Mouse (Mus musculus): ENCODE results near the gene Nup54.

The Nup54 gene

GRCm38 (mm10) chr5:92376795-92377405, 58.1 kb downstream of the Nup54 start:
- no peak for DNase-seq (ENCODE audit: low read depth, low spot score)

- DNase-seq (ENCODE audit: low read depth, low spot score), result no peak
These were observed 59.7 kb downstream of the Nup54 start for GRCm38 (mm10) chr5:92375368-92375767.

GRCm38 (mm10) chr5:92374721-92375142, 60.3 kb downstream of the Nup54 start:
- no peak for DNase-seq (ENCODE audit: low read depth, low spot score)

- no peak for DNase-seq (ENCODE audit: low read depth, low spot score)
These were observed 62.4 kb downstream of the Nup54 start for GRCm38 (mm10) chr5:92372605-92373004.

- no peak for DNase-seq (ENCODE audit: low read depth, low spot score)
These were observed 63.5 kb downstream of the Nup54 start for GRCm38 (mm10) chr5:92371361-92371976.

- no peak for DNase-seq (ENCODE audit: low read depth, low spot score)
These were observed 64.1 kb downstream of the Nup54 start for GRCm38 (mm10) chr5:92370891-92371290.

GRCm38 (mm10) chr5:92370392-92370791, 64.6 kb downstream of the Nup54 start:
- DNase-seq (ENCODE audit: low read depth, low spot score), result no peak

GRCm38 (mm10) chr5:92369151-92369994, 65.6 kb downstream of the Nup54 start:
- DNase-seq (ENCODE audit: low read depth, low spot score), result no peak

GRCm38 (mm10) chr5:92368392-92368791, 66.6 kb downstream of the Nup54 start:
- DNase-seq (ENCODE audit: low read depth, low spot score), result no peak

- DNase-seq (ENCODE audit: low read depth, low spot score), result no peak
These were observed 68.5 kb downstream of the Nup54 start for GRCm38 (mm10) chr5:92366565-92366964.

All from ES-CJ7 (cell line).